Mouse (Mus musculus): Measurements from ENCODE around the gene Stk39.

The Stk39 gene

GRCm38 (mm10) chr2:68457455-68458032 is 14.5 kb downstream of the Stk39 start:
- no peak for DNase-seq

GRCm38 (mm10) chr2:68456899-68457298 is 15.2 kb downstream of the Stk39 start:
- no peak for DNase-seq

GRCm38 (mm10) chr2:68452379-68452778 is 19.7 kb downstream of the Stk39 start:
- no peak for DNase-seq

DNA sequence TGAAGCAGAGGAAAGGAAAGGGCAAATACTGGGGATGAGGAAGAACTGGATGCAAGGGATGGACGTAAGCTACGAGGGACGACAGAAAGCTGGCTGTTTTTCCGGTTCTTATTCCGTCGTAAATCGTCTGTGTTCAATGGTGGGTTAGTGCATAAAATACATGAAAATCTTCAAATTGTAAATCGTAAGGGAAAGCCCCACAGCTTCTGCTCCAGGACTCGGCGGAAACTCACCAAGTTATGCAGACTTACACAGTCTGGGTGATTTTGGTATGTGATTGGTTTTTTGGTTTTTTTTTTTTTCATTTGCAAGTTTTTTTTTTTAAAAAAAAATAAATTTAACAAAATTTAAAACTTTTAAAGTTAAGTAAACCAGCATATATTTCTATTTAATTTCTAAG is 24.0 kb downstream of the Stk39 start:
- DNase-seq, result no peak

DNA sequence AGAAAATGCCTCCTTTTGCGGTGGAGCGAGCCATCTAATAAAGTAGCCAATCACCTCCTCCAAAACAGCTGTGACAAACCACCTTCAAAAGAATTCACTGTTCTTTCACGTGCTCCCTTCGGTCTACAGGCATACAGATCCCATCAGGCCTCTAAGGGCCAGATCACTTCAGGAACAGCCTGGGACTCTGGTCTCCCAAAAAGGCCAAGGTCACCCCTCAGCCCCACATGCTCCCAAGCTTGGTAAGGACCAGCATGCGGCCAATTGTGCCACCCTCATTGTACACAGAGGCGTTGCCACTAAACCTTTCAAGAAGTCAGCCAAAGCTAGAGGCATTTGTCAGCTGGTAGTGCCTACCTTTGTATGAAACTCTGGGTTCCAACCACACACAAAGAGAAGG is 28.9 kb downstream of the Stk39 start:
- DNase-seq, result no peak

DNA sequence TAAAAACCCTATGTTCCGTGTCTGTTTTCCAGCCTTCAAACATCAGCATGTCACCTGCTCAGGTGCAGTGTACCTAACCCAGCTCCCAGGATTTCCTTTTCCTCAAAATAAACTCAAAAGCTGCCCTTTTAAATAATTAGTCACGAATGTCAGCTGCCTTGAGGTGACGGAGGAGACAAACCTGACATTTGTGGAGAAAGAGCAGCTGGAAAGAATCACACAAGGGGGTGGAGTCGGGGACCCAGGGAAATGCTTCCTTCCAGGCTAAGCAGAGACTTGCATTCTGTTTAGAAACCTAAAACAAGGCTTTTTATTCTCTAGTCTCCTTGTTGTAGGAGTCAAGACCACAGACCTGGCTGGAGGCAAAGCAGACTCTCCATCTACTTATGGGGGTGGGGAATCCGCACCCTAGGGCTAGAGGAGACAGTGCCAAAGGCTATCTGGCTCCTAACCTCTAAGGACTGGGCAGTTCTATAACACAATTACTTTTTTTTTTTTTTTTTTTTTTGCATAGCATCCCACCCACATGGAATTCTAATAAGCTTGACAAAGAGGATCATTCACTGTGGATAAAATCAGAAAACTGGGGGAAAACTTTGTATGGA is 29.9 kb downstream of the Stk39 start:
- DNase-seq, result no peak

- DNase-seq, result no peak
Measured at GRCm38 (mm10) chr2:68439614-68440013, 32.5 kb downstream of the Stk39 start.

DNA sequence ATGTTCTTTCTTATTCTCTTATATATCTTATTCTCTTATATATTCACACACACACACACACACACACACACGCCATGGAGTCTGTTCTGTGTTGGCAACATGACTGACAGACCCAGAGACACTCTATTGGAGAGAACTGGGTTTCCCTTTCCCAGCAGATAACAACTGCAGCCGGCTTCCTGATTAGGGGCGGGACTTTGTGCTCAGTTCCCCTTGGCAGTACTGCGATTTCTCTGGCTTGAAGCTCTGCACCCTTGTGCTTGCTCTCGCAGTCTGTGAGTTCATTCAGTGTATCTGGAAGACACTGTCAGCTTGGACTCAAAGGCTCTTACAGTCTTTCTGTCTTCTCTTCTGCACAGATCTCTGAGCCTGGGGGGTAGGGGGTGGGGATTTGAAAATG is 34.1 kb downstream of the Stk39 start:
- no peak for DNase-seq

- no peak for DNase-seq
Measured at GRCm38 (mm10) chr2:68437216-68437615, 34.9 kb downstream of the Stk39 start.

DNA sequence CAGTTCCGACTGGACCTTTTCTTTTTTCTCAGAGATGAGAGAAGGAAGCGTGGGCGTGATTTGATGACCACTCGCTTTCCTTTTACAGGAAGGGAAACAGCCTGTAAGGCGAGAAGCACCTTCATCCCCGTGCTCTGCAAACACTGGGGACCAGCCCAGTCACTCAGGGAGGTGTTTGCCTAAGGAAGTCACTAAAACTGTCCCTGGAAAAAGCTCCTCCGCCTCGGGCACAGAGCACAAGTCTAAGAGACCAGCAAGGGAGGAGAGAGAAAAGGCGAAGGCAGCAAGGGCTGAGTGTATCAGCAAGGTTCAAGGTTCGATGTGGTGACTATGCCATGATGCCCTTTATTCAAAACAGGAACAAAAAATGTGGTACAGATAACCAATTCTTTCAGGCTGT is 35.8 kb downstream of the Stk39 start:
- DNase-seq, result no peak

GRCm38 (mm10) chr2:68435494-68436255 is 36.4 kb downstream of the Stk39 start:
- DNase-seq, result no peak

DNA sequence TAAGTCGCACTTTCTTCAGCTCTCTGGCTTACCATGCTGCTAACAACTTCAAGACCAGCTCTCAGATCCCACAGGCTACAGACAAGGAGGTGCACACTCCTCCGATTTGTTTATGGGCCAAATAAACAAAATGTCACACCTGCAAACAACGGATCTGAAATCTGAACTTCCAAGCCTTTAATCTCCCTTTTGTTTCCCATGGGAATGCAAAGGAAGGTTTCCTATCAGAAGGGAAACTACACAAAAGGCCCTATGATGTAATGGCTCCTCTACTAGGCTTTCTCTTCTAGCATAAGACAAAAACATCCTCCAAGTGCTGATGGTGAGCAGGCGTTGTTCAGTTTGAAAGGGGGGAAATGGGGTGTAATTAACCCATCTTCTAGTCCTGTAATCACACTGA is 37.1 kb downstream of the Stk39 start:
- no peak for DNase-seq

DNA sequence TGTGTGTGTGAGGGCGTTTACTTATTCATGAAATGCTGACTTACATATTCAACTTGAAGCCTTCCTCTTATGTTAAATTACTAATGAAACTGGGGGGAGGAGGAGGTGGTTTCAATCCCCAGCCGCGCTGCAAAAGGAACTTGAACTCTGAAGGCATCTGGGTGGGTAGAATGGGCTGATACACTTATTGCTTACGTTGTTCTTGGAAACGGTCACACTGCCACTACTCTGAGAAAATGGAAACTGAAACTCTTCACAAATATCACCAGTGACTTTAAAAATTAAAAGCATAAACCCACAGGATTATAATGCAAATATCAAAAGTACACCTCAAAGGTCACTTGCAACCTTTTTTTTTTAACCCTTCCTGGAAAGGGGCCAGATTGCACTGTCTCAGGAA is 37.5 kb downstream of the Stk39 start:
- no peak for DNase-seq

- DNase-seq, result no peak
Measured at GRCm38 (mm10) chr2:68433736-68434312, 38.2 kb downstream of the Stk39 start.

DNA sequence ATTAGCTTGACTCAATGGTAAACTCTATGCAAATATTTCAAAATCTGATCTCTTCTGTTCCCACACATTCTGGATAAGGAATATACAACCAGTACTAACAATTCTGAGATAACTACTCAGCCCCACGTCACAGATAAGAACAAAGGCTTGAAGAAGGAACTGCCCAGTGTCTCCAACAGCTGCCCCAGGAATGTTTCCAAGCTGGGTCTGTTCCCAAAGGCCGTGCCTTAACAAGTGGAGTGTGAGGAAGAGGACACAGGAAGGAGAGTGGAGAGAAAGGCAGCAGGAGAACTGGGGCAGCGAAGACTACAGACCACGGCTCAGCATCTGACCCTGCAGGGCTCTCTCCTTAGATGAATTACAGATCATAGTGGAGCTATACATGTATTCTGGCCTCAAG is 39.2 kb downstream of the Stk39 start:
- no peak for DNase-seq

DNA sequence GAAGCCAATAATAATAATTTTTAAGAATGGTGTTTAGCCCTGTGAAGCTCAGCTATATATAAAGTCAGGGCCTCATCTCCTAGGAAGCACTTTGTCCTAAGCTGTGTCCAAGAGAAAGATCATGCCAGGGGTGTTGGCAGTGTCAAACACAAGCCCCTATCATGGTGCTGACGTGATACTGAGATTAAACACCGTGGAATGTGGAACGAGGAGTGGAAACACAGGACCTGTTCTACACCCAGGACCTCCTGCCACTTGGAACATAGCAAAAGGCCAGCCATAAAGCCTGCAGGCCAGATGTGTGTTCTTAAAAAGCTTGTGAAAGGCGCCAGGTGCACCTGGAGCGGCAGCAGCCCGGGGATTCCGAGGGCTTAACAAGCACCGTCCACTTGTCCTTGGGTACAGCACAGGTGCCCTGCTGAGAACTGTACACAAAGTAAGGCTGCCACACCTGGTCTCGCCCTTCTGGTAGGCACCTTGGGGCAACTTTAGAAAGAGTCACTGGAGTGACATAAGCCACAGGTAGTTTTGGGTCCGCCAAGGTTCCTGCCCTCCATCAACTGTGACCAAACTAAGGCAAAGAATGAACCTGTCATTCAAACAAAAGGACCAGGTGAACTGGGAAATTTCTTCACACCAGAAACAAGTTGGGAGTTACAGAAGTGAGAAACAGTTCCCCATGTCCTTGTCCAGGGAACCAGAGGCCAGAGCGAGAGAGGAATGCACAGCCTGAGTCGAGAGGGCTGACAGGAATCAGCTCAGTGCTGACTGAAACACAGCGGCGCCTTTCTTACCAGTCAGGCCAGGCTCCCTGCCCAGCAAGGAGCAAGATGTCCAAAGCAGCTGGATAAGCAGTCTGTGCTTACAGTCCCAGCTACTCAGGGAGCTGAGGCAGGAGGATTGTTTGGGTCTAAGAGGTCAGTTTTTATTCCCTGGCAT is 40.8 kb downstream of the Stk39 start:
- DNase-seq, result no peak

DNA sequence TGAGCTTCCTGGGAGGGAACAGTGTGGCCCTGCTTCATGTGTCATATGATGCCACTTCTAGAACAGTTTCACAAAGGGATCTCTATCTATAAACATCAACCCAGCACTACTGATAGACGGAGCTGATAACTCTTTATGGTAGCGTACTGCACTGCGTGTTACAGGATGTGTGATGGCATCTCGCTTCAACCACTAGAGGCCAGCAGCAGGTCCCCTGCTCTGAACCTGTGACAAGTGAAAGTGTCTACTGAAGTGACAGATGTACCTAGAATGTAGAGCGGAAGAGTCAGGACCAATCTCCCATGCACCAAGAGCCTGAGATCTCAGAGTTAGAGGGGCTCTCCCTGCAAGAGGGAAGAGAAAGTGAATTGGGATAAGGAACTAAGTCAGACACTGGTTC is 41.6 kb downstream of the Stk39 start:
- DNase-seq, result no peak

DNA sequence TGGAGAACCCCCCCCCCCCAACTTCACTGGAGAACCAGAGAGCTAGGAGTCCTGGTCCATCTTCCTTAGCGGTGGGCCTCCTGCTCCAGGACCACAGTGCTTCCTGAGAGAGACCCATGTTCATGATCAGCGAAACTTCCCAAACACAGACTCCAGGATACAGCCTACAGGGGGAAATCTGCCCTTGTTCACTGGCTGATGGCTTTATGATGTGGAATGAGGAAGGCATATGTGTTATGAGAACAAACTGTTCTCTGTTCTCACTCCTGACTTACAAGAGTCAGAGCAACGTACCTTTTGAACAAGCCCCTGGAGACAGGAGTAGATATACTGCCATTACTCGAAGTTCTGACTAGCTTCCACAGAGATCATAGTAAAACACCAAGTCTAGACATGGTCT is 42.6 kb downstream of the Stk39 start:
- DNase-seq, result no peak

- DNase-seq, result no peak
Measured at GRCm38 (mm10) chr2:68426977-68427577, 45.0 kb downstream of the Stk39 start.

DNA sequence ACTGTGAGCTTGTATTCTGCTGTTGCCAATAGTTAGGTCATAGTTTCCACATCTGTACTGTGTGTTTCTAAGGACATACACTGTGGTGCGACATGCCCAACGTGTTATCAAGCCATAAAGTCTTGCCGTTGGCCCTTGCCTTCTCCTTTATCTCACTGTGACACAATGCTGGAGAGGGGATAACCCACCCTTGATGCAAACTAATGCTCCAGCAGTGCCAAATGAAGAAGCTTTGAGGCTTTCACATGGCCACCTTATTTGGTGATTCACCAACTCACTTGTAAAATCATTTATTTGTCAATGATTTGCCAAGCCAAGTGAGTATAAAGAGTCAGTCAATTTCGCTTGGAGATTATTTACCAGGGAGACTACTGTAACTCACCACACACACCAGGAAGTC is 46.0 kb downstream of the Stk39 start:
- no peak for DNase-seq

DNA sequence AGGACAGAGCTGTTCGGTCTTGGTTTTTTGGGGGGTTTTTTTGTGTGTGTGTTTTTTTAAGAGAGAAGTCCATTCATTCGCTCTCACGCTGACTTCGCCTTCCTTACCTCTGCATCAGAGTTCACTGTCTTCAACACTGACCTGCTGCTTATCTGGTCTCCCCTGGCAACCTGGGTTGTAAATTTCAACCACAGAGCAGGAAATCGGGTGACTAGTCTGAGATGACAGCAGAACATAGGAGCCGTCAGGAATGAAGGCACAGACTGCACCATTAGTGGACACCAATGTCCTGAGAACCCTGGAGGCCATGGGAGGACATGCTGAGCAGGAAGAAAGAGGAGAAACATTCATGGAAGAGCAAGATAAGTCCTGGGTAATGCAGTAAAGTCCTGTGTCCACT is 51.1 kb downstream of the Stk39 start:
- no peak for DNase-seq

DNA sequence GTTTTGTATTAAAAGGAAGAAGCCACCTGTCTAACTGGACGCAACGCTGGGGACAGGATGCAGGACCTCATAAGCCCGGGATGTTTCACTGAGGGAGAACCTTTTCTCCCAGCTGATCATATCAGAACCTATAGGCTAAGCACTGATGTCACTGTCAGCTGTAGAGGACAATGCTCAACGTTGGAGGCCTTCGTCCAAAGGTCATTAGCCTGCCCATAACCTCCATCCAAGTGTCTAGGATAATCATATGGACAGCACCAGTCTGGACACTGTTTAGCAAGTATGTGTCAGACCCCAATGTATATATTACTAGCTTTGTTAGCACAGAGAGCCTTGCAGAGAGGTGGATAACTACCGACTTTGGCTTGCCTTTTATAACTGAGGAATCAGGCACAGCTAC is 51.8 kb downstream of the Stk39 start:
- DNase-seq, result no peak

DNA sequence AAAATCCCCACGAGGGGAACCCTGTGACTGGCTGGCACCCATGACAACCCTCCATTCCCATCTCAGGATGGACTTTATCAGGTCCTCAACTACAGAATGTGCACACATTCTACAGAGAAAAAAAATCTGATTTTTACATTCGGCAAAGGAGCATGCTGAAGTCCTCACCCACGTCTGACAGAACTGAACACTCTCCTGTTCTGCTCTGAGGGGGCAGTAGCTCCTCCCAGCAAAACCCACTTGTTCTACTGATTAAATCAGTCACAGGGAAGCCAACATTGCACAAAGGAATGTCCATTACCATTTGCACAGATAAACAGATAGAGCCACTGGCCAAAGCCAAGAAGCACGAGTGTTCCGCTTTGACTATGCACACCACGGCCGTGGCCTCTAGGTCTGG is 52.3 kb downstream of the Stk39 start:
- DNase-seq, result no peak

Measured in kidney, adult 8-10 months (tissue).